Mouse (Mus musculus): ENCODE data around the gene Pla2g15. TPM values are rescaled to one million over a fixed set of nuclear protein-coding genes. Genes with fewer than 3 reads are reported as not detected.

Gene Pla2g15
- polyA plus RNA-seq, 1 experiment = 13.1 TPM

GRCm38 (mm10) chr8:106136156-106137130 is 13.8 kb upstream of the Pla2g15 start, which contains the start of gene Esrp2:
Gene Esrp2, minus strand, starts transcription at chr8:106136974.
- H3K27me3 ChIP-seq (ENCODE audit: control insufficient read depth, insufficient read depth, low read length) = peaks cover 8% of the 10 kb centered on the region; the same call in 1 of the 2 replicates
- H3K4me3 ChIP-seq (replicated peaks; ENCODE audit: insufficient read depth, low read depth, low read length) = peak within 1 kb of the TSS; percentile 72
- H3K4me1 ChIP-seq (ENCODE audit: control insufficient read depth, insufficient read depth, low read length) = peaks cover 15% of the 10 kb centered on the region; the same call in 1 of the 2 replicates
- DNase-seq = no peak
- TF ChIP-seq POLR2A (IDR thresholded peaks at IDR 0.05; ENCODE audit: borderline replicate concordance, insufficient read depth, low read length) = no peak
- TF ChIP-seq CTCF (IDR thresholded peaks at IDR 0.05; ENCODE audit: borderline replicate concordance, insufficient read depth, low read depth, low read length) = no peak
- H3K27ac ChIP-seq (ENCODE audit: insufficient read depth, low read length) = no peak within 1 kb of the TSS
- 2% methylated on average over 86 of the region's 86 CpGs for WGBS

GRCm38 (mm10) chr8:106137218-106137905 is 12.8 kb upstream of the Pla2g15 start:
- TF ChIP-seq CTCF (IDR thresholded peaks at IDR 0.05; ENCODE audit: borderline replicate concordance, insufficient read depth, low read depth, low read length) = no peak
- no peak for TF ChIP-seq POLR2A (IDR thresholded peaks at IDR 0.05; ENCODE audit: borderline replicate concordance, insufficient read depth, low read length)
- H3K27ac ChIP-seq (ENCODE audit: insufficient read depth, low read length) = no peak overlapping the region
- peaks cover 15% of the 10 kb centered on the region; the same call in 1 of the 2 replicates for H3K4me1 ChIP-seq (ENCODE audit: control insufficient read depth, insufficient read depth, low read length)
- peak overlapping the region; percentile 72 for H3K4me3 ChIP-seq (replicated peaks; ENCODE audit: insufficient read depth, low read depth, low read length)
- no peak for DNase-seq
- WGBS = 14% methylated on average over 22 of the region's 22 CpGs
- peaks cover 8% of the 10 kb centered on the region; the same call in 1 of the 2 replicates for H3K27me3 ChIP-seq (ENCODE audit: control insufficient read depth, insufficient read depth, low read length)

GRCm38 (mm10) chr8:106137906-106138477 is 12.2 kb upstream of the Pla2g15 start:
- H3K27ac ChIP-seq (ENCODE audit: insufficient read depth, low read length) = no peak overlapping the region
- WGBS = 1% methylated on average over 24 of the region's 24 CpGs
- TF ChIP-seq CTCF (IDR thresholded peaks at IDR 0.05; ENCODE audit: borderline replicate concordance, insufficient read depth, low read depth, low read length) (no peak), POLR2A (IDR thresholded peaks at IDR 0.05; ENCODE audit: borderline replicate concordance, insufficient read depth, low read length) (0 out of 2 replicates have a peak, but pooled peaks have one; percentile 17)
- DNase-seq = peak; percentile 46 to 52
- peaks cover 8% of the 10 kb centered on the region; the same call in 1 of the 2 replicates for H3K27me3 ChIP-seq (ENCODE audit: control insufficient read depth, insufficient read depth, low read length)
- peaks cover 15% of the 10 kb centered on the region; the same call in 1 of the 2 replicates for H3K4me1 ChIP-seq (ENCODE audit: control insufficient read depth, insufficient read depth, low read length)
- H3K4me3 ChIP-seq (replicated peaks; ENCODE audit: insufficient read depth, low read depth, low read length) = peak overlapping the region; percentile 72

GRCm38 (mm10) chr8:106138616-106139015 is 11.6 kb upstream of the Pla2g15 start:
- WGBS = 30% methylated on average over 7 of the region's 7 CpGs
- Histone ChIP-seq H3K4me1 (ENCODE audit: control insufficient read depth, insufficient read depth, low read length) (peaks cover 15% of the 10 kb centered on the region; the same call in 1 of the 2 replicates), H3K27me3 (ENCODE audit: control insufficient read depth, insufficient read depth, low read length) (peaks cover 8% of the 10 kb centered on the region; the same call in 1 of the 2 replicates), H3K4me3 (replicated peaks; ENCODE audit: insufficient read depth, low read depth, low read length) (peak overlapping the region; percentile 72), H3K27ac (ENCODE audit: insufficient read depth, low read length) (no peak overlapping the region)
- DNase-seq = no peak
- no peak for TF ChIP-seq CTCF (IDR thresholded peaks at IDR 0.05; ENCODE audit: borderline replicate concordance, insufficient read depth, low read depth, low read length)
- TF ChIP-seq POLR2A (IDR thresholded peaks at IDR 0.05; ENCODE audit: borderline replicate concordance, insufficient read depth, low read length) = no peak

- WGBS = 69% methylated on average over 5 of the region's 5 CpGs
- peaks cover 11% of the 10 kb centered on the region; the same call in 1 of the 2 replicates for H3K4me1 ChIP-seq (ENCODE audit: control insufficient read depth, insufficient read depth, low read length)
- TF ChIP-seq CTCF (IDR thresholded peaks at IDR 0.05; ENCODE audit: borderline replicate concordance, insufficient read depth, low read depth, low read length) (no peak), POLR2A (IDR thresholded peaks at IDR 0.05; ENCODE audit: borderline replicate concordance, insufficient read depth, low read length) (no peak)
- H3K27ac ChIP-seq (ENCODE audit: insufficient read depth, low read length) = no peak overlapping the region
- H3K27me3 ChIP-seq (ENCODE audit: control insufficient read depth, insufficient read depth, low read length) = peaks cover 8% of the 10 kb centered on the region; the same call in 1 of the 2 replicates
- H3K4me3 ChIP-seq (replicated peaks; ENCODE audit: insufficient read depth, low read depth, low read length) = no peak overlapping the region
- no peak for DNase-seq
These were observed 10.0 kb upstream of the Pla2g15 start for GRCm38 (mm10) chr8:106140191-106140590.

GRCm38 (mm10) chr8:106140769-106141168 is 9.4 kb upstream of the Pla2g15 start:
- peaks cover 9% of the 10 kb centered on the region; the same call in 1 of the 2 replicates for H3K4me1 ChIP-seq (ENCODE audit: control insufficient read depth, insufficient read depth, low read length)
- TF ChIP-seq CTCF (IDR thresholded peaks at IDR 0.05; ENCODE audit: borderline replicate concordance, insufficient read depth, low read depth, low read length) = peak; percentile 83
- TF ChIP-seq POLR2A (IDR thresholded peaks at IDR 0.05; ENCODE audit: borderline replicate concordance, insufficient read depth, low read length) = no peak
- H3K4me3 ChIP-seq (replicated peaks; ENCODE audit: insufficient read depth, low read depth, low read length) = no peak overlapping the region
- WGBS = 15% methylated on average over 13 of the region's 13 CpGs
- DNase-seq = peak; percentile 69 to 85
- no peak overlapping the region for H3K27ac ChIP-seq (ENCODE audit: insufficient read depth, low read length)
- H3K27me3 ChIP-seq (ENCODE audit: control insufficient read depth, insufficient read depth, low read length) = peaks cover 8% of the 10 kb centered on the region; the same call in 1 of the 2 replicates

GRCm38 (mm10) chr8:106145331-106145730 is 4.9 kb upstream of the Pla2g15 start:
- 90% methylated on average over 2 of the region's 2 CpGs for whole genome bisulfite sequencing
- H3K27me3 ChIP-seq (ENCODE audit: control insufficient read depth, insufficient read depth, low read length) = no peaks in the 10 kb centered on the region
- no peak for DNase-seq
- no peak for TF ChIP-seq CTCF (IDR thresholded peaks at IDR 0.05; ENCODE audit: borderline replicate concordance, insufficient read depth, low read depth, low read length)
- no peak for TF ChIP-seq POLR2A (IDR thresholded peaks at IDR 0.05; ENCODE audit: borderline replicate concordance, insufficient read depth, low read length)
- no peak overlapping the region for H3K4me3 ChIP-seq (replicated peaks; ENCODE audit: insufficient read depth, low read depth, low read length)
- H3K4me1 ChIP-seq (ENCODE audit: control insufficient read depth, insufficient read depth, low read length) = no peaks in the 10 kb centered on the region
- no peak overlapping the region for H3K27ac ChIP-seq (ENCODE audit: insufficient read depth, low read length)

All from cerebellum, adult 2 months (tissue).